Mouse (Mus musculus) frontal cortex, postnatal 25 days (tissue): ENCODE data around the gene Vwa1.
A peak's percentile ranks its signal among the peaks of the same experiment; 100 is the strongest.

ENCODE experiments used
- DNase-seq, 2 experiments: peaks; one replicate each; pipeline ENCODE4 v3.0.0; 2022; ENCODE audit warnings: low spot score in 2 of 2

Vwa1 gene

GRCm38 (mm10) chr4:155780895-155781294 lies 6.4 kb upstream of the Vwa1 start:
- DNase-seq = no peak

GRCm38 (mm10) chr4:155779498-155779897 lies 5.0 kb upstream of the Vwa1 start:
- DNase-seq = no peak

GRCm38 (mm10) chr4:155777816-155778215 lies 3.3 kb upstream of the Vwa1 start:
- DNase-seq = no peak

DNA sequence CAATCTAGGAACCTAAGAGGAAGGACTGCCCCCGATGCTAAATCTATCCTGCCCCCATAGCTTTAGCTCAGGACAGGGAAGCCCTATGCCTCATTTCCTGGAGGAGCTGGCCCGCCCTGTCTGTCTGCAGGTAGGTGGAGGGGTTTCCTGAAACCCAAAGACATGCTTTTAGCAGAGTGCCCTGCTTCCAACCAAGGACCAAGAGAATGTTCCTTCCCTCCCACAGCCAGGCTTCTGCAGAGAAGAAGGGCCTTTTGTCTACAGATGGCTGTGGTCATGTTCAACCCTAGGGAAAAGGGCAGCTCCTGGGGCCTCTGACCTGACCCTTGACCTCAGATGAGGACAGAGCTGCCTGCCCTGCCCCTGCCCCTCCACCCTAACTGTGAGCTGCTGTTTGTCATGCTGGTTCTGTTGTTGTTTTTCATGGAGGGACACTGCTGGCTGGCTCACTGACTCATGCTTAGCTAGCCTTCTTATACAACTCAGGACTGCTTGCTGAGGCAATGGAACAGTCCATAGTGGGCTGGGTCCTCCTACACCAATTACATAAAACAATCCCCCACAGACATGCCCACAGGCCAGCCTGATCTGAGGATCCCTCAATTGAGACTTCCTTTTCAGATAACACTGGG lies 2.3 kb upstream of the Vwa1 start:
- peak in 1 of 2 experiments; percentile 11 for DNase-seq

DNA sequence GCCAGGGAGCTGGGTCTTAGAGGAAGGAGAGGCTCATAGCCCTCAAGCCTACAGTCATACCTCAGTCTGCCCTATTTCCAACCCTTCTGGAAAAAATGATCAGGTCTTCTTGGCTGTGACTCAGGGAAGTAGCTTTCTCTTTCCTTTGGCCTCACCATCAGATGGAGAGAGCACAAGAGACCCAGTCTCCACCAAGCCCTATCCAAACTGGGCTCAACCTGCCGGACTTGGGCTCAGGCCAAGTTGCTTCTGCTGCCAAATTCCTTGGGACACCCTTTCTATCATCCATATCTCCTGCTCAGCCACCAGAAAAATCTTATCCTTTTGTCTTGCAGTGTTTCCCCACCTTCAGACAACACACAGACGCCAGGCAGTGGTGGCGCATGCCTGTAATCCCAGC lies 1.4 kb upstream of the Vwa1 start:
- no peak for DNase-seq

- peak in 1 of 2 experiments; percentile 28 for DNase-seq
Measured at GRCm38 (mm10) chr4:155774971-155775740, 658 bp upstream of the Vwa1 start.

- DNase-seq = no peak
Measured at GRCm38 (mm10) chr4:155773335-155774078, 991 bp downstream of the Vwa1 start.

GRCm38 (mm10) chr4:155772786-155773185 lies 1.7 kb downstream of the Vwa1 start:
- DNase-seq = no peak

DNA sequence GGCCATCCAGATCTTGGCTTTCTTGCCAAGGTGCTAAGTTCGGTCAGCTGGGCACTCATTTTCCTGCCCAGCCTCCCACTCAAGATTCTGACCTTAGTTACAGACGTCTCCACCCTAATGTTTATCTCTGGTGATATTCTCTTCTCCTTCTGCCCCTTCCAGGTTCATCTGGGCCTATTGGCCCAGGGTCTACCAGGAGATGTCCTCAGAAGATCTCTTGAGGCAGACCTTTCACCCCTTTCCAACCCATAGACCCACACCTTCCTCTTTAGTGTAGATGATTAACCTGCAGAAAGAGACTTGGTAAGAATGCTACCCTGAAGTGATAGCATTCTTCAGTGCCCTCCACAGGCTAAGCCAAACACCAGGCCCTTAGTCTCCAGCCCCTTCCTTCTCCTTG lies 2.8 kb downstream of the Vwa1 start:
- no peak for DNase-seq

- no peak for DNase-seq
Measured at GRCm38 (mm10) chr4:155770626-155771025, 3.9 kb downstream of the Vwa1 start.

GRCm38 (mm10) chr4:155769880-155770512 lies 4.5 kb downstream of the Vwa1 start:
- peak; percentile 85 to 88 for DNase-seq

GRCm38 (mm10) chr4:155769496-155769879 lies 5.0 kb downstream of the Vwa1 start:
- DNase-seq = no peak

- DNase-seq = no peak
Measured at GRCm38 (mm10) chr4:155762357-155762756, 12.1 kb downstream of the Vwa1 start.

- no peak for DNase-seq
Measured at GRCm38 (mm10) chr4:155761356-155762099, 13.0 kb downstream of the Vwa1 start.

DNA sequence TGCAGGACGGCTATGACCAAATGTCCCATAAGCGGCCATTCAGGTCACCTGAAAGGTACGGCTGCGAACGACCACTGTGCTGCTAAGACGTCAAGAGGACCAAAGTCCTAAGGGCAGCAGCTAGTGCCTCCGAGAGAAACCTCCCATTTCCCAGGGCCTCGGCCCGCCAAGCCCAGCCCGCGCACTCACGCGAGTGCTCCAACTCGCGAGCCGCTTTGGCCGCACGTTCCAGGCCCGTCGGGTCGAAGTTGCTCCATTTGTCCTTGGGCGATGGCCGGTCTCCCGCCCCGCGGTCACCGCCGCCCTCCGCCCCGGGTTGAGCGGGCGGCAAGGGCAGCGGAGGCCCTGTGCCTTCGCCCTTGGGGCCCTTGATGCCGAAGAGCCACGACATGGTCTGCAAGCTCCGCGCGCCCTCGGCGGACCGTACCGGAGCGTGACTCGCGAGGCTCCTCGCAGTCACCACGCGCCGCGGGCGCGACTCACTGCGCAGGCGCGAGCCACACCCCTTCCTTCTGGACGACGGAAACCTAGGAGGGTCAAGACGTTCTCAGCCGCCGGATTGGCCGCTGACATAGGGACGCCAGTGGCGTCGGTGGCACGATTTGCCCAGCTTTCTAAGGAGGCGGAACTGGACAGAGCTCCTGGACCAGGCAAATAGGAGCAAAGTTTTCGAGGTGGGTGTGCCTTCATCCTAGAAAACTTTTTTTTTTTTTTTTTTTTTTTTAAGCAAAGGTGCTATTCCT lies 13.7 kb downstream of the Vwa1 start, which contains the start of gene Atad3a:
Gene Atad3a (minus strand): TSS at position 481 of the 743 bp plus-strand sequence.
- peak; percentile 96 to 98 for DNase-seq

- no peak for DNase-seq
Measured at GRCm38 (mm10) chr4:155759862-155760612, 14.5 kb downstream of the Vwa1 start.

DNA sequence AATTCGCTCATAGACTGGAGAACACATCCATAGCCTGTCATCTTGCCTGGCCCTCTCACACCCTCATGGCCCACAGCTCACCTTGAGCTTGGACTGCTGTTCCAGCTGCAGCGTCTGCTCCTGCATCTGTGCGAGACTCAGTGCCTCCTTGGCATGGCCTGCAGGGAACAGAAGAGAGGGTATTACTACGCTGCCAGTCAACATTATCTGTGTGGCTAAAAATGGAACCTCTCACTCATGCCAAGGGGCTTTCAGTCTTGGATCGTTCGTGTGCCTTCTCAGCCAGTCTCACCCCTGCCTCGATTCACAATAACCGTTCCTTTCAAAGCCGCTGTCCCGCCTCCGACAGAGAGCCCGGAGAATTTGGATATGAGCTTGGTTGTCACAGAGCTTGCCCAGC lies 17.5 kb downstream of the Vwa1 start:
- DNase-seq = no peak

- no peak for DNase-seq
Measured at GRCm38 (mm10) chr4:155746575-155747490, 27.7 kb downstream of the Vwa1 start.

- no peak for DNase-seq
Measured at GRCm38 (mm10) chr4:155746036-155746548, 28.4 kb downstream of the Vwa1 start.
